Mouse (Mus musculus): ENCODE results near the gene Tspan11.

Gene Tspan11

DNA sequence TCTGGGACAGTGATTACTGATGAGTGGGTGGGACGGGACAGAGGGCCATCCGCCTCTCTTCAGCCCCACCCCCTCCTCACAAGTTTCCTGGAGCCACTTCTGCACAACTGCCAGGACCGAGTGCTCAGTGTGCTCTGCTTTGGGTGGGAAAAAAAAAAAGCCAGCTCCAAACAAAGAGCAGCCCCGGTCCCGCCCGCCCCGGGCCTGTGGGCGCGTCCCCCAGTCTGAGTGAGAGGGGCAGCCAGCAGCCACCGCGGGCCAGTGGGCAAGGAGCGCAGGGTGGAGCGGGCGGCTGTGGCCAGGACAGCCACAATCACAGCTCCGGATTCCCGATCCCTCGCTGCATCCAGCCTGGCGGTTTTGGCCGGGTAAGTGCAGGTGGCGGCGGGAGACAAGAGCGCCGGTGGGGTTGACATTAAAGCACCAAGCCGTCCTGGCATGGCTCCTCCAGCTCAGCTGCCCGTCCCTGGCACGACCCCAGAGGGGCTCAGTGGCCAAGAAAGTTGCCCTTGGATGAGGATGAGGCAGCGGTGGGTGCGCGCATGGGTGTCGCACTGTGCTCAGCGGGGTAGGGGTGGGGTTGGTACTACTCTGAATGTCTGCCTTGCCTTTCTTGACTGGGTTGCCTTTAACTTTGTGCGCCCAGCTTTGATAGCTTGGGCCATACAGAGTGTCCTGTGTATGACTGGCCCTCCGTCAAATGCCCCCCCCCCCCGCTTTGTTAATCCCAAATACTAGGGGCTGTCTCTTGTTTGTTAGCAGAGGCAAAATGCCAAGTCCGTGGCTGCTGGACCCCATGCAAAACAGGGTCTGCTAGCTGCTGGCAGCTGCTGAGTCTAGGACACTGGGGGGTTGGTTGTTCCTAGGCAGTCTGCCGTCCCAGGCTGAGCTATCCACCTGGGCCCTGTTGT, at the start of gene Tspan11:
Gene Tspan11, plus strand, starts transcription at position 79 of the 911 bp plus-strand sequence.
- peak; percentile 43 to 56 for DNase-seq

DNA sequence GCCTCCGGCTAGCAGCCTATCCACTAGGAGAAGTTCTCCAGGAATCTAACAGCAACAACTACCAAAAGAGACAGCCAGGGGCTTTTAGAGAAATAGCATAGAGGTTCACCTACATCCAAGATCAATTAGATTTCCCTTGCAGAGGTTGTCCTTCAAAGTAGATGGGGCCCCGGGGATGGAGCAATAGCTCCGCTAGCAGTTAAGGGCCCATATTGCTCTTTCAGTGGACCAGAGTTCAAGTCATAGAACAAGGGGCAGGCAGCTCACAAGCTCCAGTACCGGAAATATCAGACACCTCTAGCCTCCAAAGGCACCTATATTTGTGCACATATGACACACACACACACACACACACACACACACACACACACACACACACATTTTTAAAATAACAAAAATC, 49.5 kb upstream of the Tspan11 start:
- no peak for DNase-seq

DNA sequence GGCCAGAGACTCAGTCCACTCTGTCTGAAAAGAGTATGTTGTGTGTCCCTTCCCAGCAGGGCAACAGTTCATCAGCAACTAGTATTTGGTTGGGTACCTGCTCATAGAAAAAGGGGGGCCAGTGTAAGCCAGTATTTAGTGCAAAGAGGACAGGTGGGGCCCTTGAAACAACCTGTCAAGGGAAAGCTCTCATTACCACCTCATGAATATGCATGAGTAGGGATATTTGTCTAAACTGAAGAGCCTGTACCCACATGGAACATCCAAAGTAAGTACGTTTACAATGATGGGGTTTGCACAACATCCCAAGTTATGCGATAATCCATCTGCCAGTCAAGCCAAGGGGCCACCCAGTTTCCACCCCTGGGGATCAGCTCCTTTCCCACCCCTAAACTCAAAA, 47.9 kb upstream of the Tspan11 start:
- DNase-seq = no peak

DNA sequence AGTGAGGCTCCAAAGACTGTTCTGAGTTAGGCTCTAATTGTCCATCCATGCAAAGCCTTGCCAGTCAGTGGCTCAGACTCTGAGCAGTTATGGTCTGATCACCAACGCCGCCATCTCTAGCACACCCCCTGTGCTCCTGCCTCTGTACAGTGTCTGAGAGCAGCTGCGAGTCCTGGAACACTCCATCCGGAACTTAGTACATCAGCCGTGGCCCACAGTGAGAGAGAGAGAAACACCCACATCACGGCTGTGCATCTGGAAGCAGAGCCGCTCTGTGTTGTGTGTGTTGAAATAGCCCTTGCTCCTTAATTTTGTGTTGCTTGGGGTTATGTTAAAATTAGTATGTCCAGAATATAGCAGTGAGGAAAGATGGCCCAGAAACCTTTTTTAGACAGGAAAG, 47.2 kb upstream of the Tspan11 start:
- no peak for DNase-seq

DNA sequence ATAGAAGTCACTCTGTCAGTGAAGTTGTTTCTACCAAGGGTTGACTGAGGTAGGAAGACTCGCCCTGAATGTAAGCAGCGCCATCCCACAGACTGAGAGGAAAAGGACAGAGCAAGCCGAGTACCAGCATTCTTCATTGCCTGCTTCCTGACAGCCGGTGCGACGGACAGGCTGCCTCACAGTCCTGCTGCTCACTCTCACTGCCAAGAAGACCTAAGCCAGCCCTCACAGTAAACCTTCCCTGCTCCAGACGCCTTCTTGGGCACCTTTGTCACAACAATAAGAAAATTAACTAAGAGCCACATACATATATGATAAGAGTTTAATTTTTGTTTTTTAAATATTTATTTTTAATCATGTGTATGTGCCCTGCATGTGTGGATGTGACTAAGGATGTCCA, 46.1 kb upstream of the Tspan11 start:
- DNase-seq = no peak

DNA sequence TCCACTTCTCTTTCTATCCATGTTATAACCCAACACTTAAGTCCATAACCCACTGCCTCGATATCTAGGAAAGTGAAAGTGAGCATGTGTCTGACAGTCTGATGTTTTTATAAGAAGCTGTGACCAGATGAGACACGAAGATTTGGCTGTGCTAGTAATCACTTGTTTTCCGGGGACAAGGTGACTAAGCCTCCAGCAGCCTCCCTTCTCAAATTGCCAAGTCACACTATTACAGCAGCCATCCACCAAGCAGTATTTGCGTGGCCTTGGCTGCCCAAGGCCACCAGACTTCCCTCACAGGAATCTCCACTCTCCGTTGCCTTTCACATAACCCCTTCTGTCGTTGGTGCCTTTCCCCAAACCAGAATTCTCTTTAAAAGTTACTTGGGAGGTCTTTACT, 40.9 kb upstream of the Tspan11 start:
- no peak for DNase-seq

DNA sequence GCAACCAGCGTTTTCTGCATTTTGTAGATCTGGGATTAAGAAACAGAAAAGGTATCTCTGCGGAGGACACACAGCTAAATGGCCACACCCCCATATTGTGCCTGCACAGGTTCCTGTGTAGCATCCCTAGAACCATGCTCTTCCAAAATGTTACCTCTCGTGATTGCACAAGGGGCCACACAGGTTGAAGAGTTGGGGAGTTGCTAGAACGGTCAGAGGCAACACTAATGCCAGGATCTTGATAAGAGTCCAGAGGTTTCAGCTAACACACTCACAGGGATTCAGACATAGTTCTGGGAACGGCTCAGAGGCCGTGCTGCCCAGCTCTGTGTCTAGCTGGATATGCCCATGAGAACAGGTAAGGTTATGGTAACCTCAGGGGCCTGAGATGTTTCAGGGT, 37.9 kb upstream of the Tspan11 start:
- DNase-seq = no peak

DNA sequence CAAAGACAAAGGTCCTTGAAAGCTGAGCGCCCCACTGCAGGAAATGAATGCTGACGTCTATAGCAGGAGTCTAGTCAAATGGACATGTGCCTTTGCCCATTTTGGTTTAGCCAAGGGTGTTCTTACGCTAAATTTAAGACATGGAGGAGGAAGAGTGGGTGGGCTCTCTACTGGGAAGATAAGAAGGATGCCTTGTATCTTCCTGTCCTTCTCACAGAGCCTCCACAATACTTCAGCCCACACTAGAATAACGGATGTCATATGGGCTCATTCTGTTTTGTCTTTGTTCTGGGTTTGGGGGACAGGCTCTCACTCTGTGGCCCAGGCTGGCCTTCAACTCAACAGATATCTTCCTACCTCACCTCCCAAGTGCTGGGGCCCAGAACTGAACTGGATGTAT, 35.8 kb upstream of the Tspan11 start:
- no peak for DNase-seq

DNA sequence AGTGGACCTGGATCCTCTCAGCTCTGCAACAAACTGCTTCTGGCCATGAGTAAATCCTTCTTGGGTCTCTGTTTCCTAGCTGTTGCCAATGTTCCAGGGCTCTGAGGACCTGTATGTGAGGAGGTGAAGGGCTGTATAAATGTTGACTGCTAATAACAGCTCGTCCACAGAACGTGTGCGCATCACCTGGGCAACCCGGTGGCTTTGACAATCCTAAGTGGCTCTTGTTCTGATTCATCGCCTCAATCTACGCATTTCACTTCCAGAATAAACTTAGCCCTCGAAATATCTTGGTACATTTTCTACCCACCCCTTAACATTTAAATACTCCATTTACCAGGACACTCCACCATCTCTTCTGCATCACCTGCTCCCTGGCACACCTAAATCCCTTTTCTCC, 34.1 kb upstream of the Tspan11 start:
- no peak for DNase-seq

DNA sequence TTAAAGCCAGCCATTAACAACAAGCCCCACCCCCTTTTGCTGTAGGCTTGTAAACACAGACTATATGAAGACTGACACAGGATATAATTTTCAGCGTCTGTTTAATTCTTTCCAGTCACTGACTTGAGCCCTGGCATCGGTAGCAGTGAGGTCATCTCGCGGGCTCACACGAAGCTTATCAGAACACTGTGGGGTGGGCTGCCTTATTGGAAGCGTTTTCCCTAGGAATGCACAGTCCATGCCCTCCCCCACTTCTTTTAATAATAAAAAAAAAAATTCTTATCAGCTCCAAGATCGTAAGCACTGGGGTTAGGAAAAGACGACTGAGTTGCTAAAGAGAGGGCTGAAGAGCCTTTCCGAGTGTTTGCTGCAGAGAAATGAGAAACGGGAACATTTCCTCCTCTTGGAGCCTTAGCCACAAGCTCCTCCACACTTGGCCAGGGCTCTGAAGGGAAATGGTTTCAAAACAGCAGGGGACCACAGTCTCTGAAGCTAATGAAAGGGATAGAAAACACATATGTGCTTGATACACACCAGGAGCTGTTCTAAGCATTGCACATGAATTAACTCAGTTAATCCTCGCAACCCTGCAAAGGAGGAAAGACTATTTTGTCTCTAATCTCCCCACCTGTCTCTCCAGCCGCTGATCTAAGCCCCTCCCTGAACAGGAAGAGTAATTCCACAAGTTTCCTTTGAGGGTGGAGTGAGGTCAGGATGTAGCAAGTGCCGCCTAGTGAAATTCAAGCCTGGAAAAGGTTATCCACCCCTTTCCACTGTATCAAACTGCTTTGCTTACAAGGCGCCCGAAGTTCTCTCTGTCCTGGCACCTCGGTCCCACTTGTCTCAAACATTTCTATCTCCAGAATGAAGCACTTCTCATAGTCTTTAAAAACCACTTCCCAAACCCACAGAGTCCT, 33.4 kb upstream of the Tspan11 start:
- DNase-seq = peak; percentile 14 to 28

DNA sequence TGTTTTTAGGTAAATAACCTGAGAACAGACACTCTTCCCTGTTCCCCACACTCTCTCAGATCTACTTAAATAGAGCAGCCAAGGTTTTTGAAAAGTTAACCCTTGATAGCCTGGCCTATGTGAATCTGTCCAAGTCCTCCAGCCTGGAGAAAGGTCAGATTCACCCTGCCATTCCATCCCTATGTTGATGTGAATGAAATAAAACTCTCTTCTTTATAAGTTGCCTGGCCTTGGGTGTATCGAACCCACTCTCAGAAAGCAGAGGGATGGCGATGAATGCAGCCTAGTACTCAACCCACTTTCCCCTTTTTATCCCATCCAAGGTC, 32.7 kb upstream of the Tspan11 start:
- DNase-seq = no peak

DNA sequence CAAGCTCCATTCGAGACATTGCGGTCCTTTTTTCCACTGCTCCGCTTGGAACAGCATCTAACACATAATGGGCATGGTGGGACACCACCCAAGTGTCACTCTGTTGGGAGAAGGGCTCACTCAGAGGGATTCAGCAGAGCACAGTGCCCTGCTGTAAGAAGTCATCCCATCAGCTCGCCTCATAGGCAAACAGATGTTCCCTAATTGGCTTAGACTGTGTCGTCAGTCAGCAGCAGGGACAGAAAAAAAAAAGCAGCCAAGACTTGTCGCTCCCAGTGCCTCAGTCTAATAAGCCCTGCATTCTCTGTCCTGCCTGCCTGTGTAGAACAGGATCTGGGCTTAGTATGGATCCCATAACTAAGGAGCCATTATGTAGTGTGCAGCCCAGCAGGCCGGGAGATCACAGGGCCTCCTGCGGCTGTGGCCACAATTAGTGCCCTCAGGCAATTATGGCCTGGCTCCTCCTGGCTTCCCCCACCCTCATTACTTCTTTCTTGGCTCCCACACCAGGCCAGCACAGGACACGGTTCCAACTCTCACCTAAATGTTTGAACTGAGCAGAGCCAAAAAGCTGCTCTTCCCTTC, 31.6 kb upstream of the Tspan11 start:
- DNase-seq = peak in 1 of 2 experiments; percentile 9

DNA sequence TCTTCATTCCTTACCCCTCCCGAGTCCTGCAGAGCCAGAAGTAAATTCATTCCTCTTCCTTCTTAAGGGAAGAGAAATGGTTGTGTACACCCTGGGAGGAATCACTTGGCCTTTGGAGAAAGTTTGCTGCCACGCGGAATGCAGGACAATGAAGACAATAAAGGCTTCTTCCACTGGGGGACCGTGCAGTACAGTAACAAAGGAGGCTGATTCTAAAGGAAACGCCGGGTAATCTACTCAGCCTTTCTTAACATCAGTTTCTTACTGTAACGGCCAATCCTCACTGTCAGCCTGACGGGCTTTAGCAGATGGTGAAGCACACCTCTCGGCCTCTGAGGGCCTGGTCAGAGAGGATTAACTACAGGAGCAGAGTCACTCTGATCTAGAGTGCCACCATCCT, 25.4 kb upstream of the Tspan11 start:
- DNase-seq = no peak

DNA sequence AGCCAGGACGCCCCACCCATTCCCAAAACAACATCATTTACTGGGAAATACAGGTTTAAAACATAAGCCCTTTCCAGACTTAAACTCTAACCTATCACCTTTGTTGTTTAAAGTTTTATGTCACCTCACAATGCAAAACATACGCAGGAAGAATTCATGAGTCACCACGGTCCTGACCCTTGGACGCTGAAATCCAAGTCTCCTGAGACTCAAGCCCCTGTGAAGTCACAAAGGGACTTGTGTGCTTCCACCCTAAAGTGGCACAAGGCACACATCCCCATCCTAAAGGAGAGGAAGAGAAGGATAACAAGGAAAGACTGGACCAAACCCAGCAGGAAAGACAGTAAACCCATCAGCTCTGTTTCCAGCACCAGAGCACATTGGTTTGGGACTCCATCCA, 22.0 kb upstream of the Tspan11 start:
- no peak for DNase-seq

DNA sequence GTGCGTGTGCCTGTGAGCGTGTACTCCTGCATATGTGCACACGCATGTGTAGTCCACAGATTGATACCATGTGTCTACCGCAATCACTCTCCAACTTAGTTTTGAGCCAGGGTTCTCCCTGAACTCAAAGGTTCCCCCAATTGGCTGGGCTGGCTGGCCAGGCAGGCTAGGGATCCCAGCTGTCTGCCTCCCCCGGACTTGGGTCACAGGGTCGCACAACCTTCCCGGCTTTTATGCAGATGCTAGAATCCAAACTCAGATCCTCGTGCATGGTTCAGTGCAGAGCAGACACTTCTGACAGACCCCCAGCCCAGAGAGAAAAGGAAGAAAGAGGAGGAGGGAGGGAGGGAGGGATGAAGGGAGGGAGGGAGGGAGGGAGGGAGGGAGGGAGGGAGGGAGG, 18.8 kb upstream of the Tspan11 start:
- DNase-seq = no peak

DNA sequence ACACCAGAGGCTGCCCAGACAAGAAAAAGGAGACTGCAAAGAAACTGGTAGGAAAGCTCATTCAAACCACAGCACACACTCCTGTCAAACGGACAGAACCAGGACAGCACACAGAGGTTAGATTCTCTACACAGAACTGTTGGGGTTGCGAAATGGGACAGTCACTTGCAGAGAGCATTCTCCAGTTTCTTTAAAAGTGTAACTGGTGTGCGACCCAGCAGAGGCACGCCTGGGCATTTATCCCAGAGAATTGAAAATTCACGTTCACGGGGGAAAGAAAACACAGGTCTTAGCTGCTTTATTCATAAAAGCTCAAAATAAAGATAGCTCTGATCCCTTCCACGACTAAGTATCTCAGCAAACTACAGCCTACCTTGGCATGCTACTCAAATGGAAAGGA, 18.3 kb upstream of the Tspan11 start:
- DNase-seq = no peak

DNA sequence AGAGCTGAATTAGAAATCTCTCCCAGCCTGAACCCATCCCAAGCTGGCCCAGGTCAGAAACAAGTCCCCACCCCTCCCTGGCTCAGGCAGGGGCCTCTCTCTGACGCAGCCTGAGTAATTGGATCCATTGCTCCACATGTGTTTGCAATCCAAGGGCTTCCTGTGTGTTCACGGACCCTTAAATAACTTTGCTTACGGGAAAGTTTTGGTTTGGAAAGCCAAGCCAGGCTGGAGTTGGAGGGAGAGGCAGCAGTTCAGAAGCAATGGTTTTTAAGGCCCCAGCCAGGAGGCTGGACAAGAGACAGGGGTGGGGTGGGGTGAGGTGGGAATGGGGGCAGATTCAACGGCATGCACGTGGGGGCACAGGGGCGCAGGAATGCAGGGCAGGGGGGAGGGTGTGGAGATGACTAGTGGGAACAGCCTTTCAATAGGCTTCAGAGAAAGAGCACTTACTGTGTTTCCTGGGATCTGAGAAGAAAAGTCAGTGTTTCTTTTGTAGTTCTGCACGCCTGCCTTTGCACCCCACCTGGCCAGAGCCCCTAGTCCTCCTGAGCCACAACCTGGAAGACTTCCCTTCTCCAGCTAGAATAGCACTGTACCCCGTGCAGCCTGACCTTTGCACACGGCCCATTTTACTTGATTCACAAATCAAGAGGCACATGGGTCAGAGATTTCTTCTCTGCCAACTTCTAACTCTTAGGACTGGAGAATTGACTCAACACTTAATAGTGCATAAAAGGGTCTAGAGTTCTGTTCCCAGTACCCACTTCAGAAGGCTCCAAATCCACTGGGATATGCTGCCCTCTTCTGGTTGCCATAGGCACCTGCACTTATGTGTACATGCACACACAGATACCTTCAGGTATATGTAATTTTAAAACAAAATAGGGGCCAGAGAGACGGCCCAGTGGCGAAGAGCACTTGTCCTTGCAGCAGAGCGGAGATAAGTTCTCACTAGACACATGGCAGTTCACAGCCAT, 16.8 kb upstream of the Tspan11 start:
- no peak for DNase-seq

DNA sequence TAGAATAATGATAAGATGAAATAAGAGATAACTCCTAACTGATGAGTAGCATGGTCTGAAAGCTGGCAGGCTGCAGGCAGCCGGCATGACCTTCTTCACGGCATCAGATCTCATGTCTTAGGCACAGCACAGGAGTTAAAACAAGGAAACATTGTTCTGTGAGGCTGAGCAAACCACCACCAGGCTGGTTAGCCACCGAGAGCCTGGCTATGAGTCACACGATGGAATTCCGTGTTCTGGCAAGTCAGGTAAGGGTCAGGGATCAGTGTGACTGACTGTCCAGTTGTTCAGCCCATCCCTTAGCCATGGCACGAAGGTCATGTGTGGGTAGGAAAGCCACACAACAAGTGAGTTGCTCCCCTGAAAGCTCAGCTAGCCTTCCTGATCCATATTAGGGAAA, 16.0 kb upstream of the Tspan11 start:
- no peak for DNase-seq

DNA sequence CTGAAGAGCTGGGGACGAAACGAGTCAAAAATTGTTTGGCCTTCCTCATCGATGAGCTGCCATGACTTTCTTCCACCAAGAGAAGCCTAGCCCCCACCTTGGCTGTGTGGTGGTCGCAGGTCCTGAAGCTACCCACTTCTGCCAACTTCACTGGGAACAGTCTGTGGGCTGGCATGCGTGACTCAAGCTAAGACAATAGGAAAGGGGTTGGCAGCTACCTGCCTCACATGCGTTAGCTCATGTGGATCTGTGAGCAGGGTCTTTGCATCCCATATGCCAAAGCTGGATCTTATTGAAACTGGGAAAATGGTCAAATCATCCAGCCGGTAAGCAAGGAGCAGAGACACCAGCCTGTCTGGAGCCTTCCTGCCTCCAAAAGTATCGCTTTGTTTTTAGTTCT, 14.8 kb upstream of the Tspan11 start:
- no peak for DNase-seq

DNA sequence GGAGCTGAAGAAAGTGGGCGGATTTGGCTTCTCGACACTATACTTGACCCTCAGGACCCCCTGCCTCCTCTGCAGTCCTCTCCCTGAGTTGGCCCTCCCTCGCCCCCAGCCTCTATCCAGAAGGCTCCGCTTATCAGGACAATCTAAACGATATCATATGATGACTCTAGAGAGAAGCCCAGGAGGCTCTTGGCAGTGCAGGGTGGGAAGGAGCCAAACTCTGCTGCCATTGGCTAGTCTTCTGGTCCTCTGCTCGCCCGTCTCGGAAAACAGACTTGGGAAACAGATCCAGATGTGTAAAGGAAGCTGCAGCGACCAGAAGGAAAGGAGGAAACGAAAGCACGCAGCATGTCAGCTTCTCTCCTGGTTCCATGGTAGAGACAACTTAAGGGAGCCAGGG, 11.5 kb upstream of the Tspan11 start:
- DNase-seq = no peak

DNA sequence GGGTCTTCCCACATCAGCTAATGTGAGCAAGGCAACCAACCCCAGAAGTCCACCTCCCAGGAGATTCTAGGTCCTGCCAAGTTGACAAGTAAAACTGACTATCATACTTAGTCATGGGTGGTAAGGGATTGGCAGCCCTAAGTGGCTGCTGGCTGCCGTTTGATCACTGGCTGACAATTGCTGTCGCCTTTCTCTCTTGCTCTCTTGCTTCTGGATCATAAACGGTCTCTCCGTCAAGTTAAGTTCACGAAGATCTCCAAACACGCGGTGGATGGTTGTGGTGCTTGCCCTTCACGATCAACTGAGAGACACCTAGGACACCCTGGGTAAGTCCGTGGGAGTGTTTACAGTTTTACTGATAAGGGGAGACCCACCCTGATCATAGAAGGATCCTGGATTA, 11.0 kb upstream of the Tspan11 start:
- no peak for DNase-seq

DNA sequence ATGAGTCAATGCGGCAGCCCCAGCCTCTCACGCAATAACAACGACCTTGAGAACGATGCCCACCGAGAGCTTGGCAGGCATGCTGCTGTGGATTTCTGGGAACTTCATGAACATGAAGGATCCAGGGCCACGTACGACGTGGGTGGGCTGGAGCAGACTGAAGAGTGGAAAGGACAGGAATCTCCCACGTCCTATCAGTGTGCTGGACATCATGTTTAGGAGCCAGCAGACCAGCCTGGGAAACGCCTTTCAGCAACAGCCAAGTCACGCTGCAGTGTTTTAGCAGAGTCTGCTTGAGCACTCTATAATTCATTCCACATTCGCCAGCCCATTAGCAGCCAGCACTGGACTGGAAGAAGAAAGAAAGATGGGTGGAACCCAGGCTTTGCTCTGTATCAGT, 10.4 kb upstream of the Tspan11 start:
- DNase-seq = no peak

All from cerebellum, postnatal 25 days (tissue).